Mouse (Mus musculus) E14TG2a.4 (cell line): Measurements from ENCODE around the gene Lmo7.

Experiments
- CTCF ChIP-seq: conservative IDR thresholded peaks from 2 replicates; pipeline ENCODE4 v1.5.1; 2014; ENCODE audit warnings: low read length
- NANOG ChIP-seq: IDR thresholded peaks from 2 replicates; pipeline ENCODE4 v1.6.1; 2014; ENCODE audit warnings: borderline replicate concordance, low read length, mixed read lengths
- POU5F1 ChIP-seq: IDR thresholded peaks from 2 replicates; pipeline ENCODE4 v1.6.1; 2014; ENCODE audit warnings: low read length, borderline replicate concordance

- TF ChIP-seq CTCF = no peak
- no peak for TF ChIP-seq POU5F1
- TF ChIP-seq NANOG = no peak
These were observed at the start of gene Lmo7, which contains the start of gene Gm9922 for GRCm38 (mm10) chr14:101729237-101729971.
